Mouse (Mus musculus) CH12.LX (cell line): ENCODE data around the gene Mat1a. TPM values are rescaled to one million over a fixed set of nuclear protein-coding genes. Genes with fewer than 3 reads are reported as not detected.

Source experiments
- DNase-seq: peaks from one replicate; pipeline ENCODE4 v3.0.0-alpha.2; 2013; ENCODE audit errors: extremely low read depth
- H3K27ac ChIP-seq: 2 replicates; pipeline ENCODE4 v1.5.1; 2012; ENCODE audit warnings: low read depth, mild to moderate bottlenecking, control low read depth, moderate library complexity; ENCODE audit not compliant: insufficient read depth
- H3K27me3 ChIP-seq: replicated peaks from 2 replicates; pipeline ENCODE3; 2012; ENCODE audit warnings: inconsistent platforms
- H3K36me3 ChIP-seq, 2 experiments: replicated peaks in 1 of 2; 2 replicates each; pipeline versions ENCODE3 to v1.6.1; 2012; ENCODE audit warnings: inconsistent platforms in 1 of 2, low read length in 1 of 2, mild to moderate bottlenecking in 1 of 2, mixed read lengths in 1 of 2, moderate library complexity in 1 of 2; ENCODE audit not compliant: control insufficient read depth in 1 of 2, insufficient read depth in 1 of 2
- H3K4me1 ChIP-seq, 2 experiments: 2 replicates each; pipeline ENCODE4 v1.6.1; 2012; ENCODE audit warnings: inconsistent platforms in 1 of 2, moderate library complexity in 1 of 2; ENCODE audit not compliant: insufficient read depth in 2 of 2, control insufficient read depth in 1 of 2
- H3K4me2 ChIP-seq: 2 replicates; pipeline ENCODE4 v1.6.1; 2012; ENCODE audit warnings: low read depth, mild to moderate bottlenecking, control low read depth; ENCODE audit not compliant: poor library complexity, insufficient read depth, severe bottlenecking
- H3K4me3 ChIP-seq, 3 experiments: fragments of 150-350 bp in 1 of 3; sonication (generic) in 1 of 3; replicated peaks in 1 of 3; 2 replicates each; pipeline versions ENCODE3 to v1.5.1; 2011 to 2012; ENCODE audit warnings: low read depth in 2 of 3, low read length in 2 of 3, mild to moderate bottlenecking in 2 of 3, moderate library complexity in 2 of 3, control low read depth in 1 of 3, improper control_type of control experiment in 1 of 3, inconsistent platforms in 1 of 3, mixed read lengths in 1 of 3; ENCODE audit not compliant: poor library complexity in 1 of 3
- H3K79me2 ChIP-seq: replicated peaks from 2 replicates; pipeline ENCODE4 v1.6.1; 2012; ENCODE audit warnings: mild to moderate bottlenecking, moderate library complexity; ENCODE audit not compliant: control insufficient read depth, poor library complexity, insufficient read depth, severe bottlenecking; ENCODE audit errors: extremely low read depth
- H3K9ac ChIP-seq: 2 replicates; pipeline ENCODE4 v1.6.1; 2012; ENCODE audit warnings: low read depth, mild to moderate bottlenecking, control low read depth, moderate library complexity; ENCODE audit not compliant: insufficient read depth
- H3K9me3 ChIP-seq: replicated peaks from 2 replicates; pipeline ENCODE3; 2012; ENCODE audit warnings: low read length, inconsistent platforms, mixed read lengths
- BHLHE40 ChIP-seq: IDR thresholded peaks from 2 replicates; pipeline ENCODE4 v1.6.1; 2011; ENCODE audit warnings: mild to moderate bottlenecking, low read depth, low read length, improper control_type of control experiment
- CTCF ChIP-seq, 2 experiments: IDR thresholded peaks in 1 of 2; conservative IDR thresholded peaks in 1 of 2; 2 replicates each; pipeline ENCODE4 v1.5.1; 2011 to 2012; ENCODE audit warnings: low read depth in 2 of 2, low read length in 2 of 2, improper control_type of control experiment in 1 of 2, inconsistent platforms in 1 of 2, mild to moderate bottlenecking in 1 of 2, moderate library complexity in 1 of 2
- E2F4 ChIP-seq: IDR thresholded peaks from 2 replicates; pipeline ENCODE4 v1.6.1; 2011; ENCODE audit warnings: low read depth, low read length, improper control_type of control experiment; ENCODE audit not compliant: insufficient replicate concordance
- ETS1 ChIP-seq: conservative IDR thresholded peaks from 2 replicates; pipeline ENCODE4 v1.6.1; 2012; ENCODE audit warnings: low read depth, mild to moderate bottlenecking, inconsistent platforms, low read length, improper control_type of control experiment, moderate library complexity
- GABPA ChIP-seq: IDR thresholded peaks from 2 replicates; pipeline ENCODE4 v1.6.1; 2012; ENCODE audit warnings: low read depth, low read length, improper control_type of control experiment, inconsistent platforms; ENCODE audit not compliant: insufficient replicate concordance
- HCFC1 ChIP-seq: IDR thresholded peaks from 2 replicates; pipeline ENCODE4 v1.6.1; 2012; ENCODE audit warnings: low read depth, mild to moderate bottlenecking, inconsistent platforms, low read length, improper control_type of control experiment
- IRF4 ChIP-seq: IDR thresholded peaks from 2 replicates; pipeline ENCODE4 v1.6.1; 2014; ENCODE audit warnings: low read depth, mild to moderate bottlenecking, inconsistent platforms, low read length, improper control_type of control experiment
- JUND ChIP-seq: conservative IDR thresholded peaks from 2 replicates; pipeline ENCODE4 v1.6.1; 2011; ENCODE audit warnings: low read depth, low read length, improper control_type of control experiment
- MAZ ChIP-seq: IDR thresholded peaks from 2 replicates; pipeline ENCODE4 v1.6.1; 2012; ENCODE audit warnings: low read depth, mild to moderate bottlenecking, inconsistent platforms, low read length, improper control_type of control experiment, moderate library complexity
- MXI1 ChIP-seq: IDR thresholded peaks from 2 replicates; pipeline ENCODE4 v1.6.1; 2011; ENCODE audit warnings: mild to moderate bottlenecking, low read depth, low read length, improper control_type of control experiment
- MYC ChIP-seq: IDR thresholded peaks from 2 replicates; pipeline ENCODE4 v1.6.1; 2011; ENCODE audit warnings: low read depth, mild to moderate bottlenecking, improper control_type of control experiment, low read length
- NELFE ChIP-seq: IDR thresholded peaks from 2 replicates; pipeline ENCODE4 v1.6.1; 2011; ENCODE audit warnings: low read depth, low read length, improper control_type of control experiment
- NRF1 ChIP-seq: IDR thresholded peaks from 2 replicates; pipeline ENCODE4 v1.6.1; 2014; ENCODE audit warnings: low read depth, mild to moderate bottlenecking, inconsistent platforms, low read length, improper control_type of control experiment, moderate library complexity
- PAX5 ChIP-seq: IDR thresholded peaks from 2 replicates; pipeline ENCODE4 v1.6.1; 2012; ENCODE audit warnings: low read length, inconsistent platforms, mixed read lengths
- RCOR1 ChIP-seq: conservative IDR thresholded peaks from 2 replicates; pipeline ENCODE4 v1.6.1; 2012; ENCODE audit warnings: low read depth, mild to moderate bottlenecking, inconsistent platforms, low read length, improper control_type of control experiment
- SIN3A ChIP-seq: IDR thresholded peaks from 2 replicates; pipeline ENCODE4 v1.6.1; 2012; ENCODE audit warnings: low read length, improper control_type of control experiment, inconsistent platforms
- SMC3 ChIP-seq: IDR thresholded peaks from 2 replicates; pipeline ENCODE4 v1.6.1; 2011; ENCODE audit warnings: low read depth, low read length, improper control_type of control experiment
- TBP ChIP-seq: conservative IDR thresholded peaks from 2 replicates; pipeline ENCODE4 v1.6.1; 2011; ENCODE audit warnings: low read depth, low read length, improper control_type of control experiment
- TCF12 ChIP-seq: IDR thresholded peaks from 2 replicates; pipeline ENCODE4 v1.6.1; 2014; ENCODE audit warnings: low read depth, mild to moderate bottlenecking, inconsistent platforms, low read length, improper control_type of control experiment
- ZC3H11A ChIP-seq: IDR thresholded peaks from 2 replicates; pipeline ENCODE4 v1.6.1; 2012; ENCODE audit warnings: low read depth, mild to moderate bottlenecking, inconsistent platforms, low read length, improper control_type of control experiment
- ZMIZ1 ChIP-seq: IDR thresholded peaks from 2 replicates; pipeline ENCODE4 v1.6.1; 2012; ENCODE audit warnings: low read depth, mild to moderate bottlenecking, inconsistent platforms, low read length, improper control_type of control experiment
- ZNF384 ChIP-seq: IDR thresholded peaks from 2 replicates; pipeline ENCODE4 v1.6.1; 2012; ENCODE audit warnings: low read depth, low read length, improper control_type of control experiment, inconsistent platforms
- dilution Hi-C: fragments of 300-500 bp; cut with MboI; formaldehyde crosslinking; loops from 2 replicates; pipeline ENCODE4 v1.14.3; 2020; ENCODE audit warnings: low sequenced_read_pairs; ENCODE audit not compliant: extremely low pct_unique_long_range_greater_than_20kb, extremely low pct_ligation_motif_present
- in situ Hi-C: fragments of 300-500 bp; cut with MboI; formaldehyde crosslinking; loops from 3 replicates; pipeline ENCODE4 v1.14.3; 2019; ENCODE audit warnings: low sequenced_read_pairs, low pct_ligation_motif_present, low pct_unique_long_range_greater_than_20kb, mixed read lengths
- polyA plus RNA-seq: library from polyadenylated mRNA; unstranded; fragments of >175 nt; gene quantifications from 2 replicates; pipeline ENCODE4 v1.2.1, GENCODE M21; 2012; ENCODE audit warnings: low read depth; ENCODE audit not compliant: insufficient read length
- total RNA-seq, 2 experiments: library from RNA; depleted of rRNA; stranded (reverse); fragments of 300-350 nt in 1 of 2; fragments of >200 nt in 1 of 2; gene quantifications; 2 replicates each; pipeline ENCODE4 v1.2.3; 2012 to 2014

Mat1a gene
- total and polyA plus RNA-seq, 3 experiments, result not detected

DNA sequence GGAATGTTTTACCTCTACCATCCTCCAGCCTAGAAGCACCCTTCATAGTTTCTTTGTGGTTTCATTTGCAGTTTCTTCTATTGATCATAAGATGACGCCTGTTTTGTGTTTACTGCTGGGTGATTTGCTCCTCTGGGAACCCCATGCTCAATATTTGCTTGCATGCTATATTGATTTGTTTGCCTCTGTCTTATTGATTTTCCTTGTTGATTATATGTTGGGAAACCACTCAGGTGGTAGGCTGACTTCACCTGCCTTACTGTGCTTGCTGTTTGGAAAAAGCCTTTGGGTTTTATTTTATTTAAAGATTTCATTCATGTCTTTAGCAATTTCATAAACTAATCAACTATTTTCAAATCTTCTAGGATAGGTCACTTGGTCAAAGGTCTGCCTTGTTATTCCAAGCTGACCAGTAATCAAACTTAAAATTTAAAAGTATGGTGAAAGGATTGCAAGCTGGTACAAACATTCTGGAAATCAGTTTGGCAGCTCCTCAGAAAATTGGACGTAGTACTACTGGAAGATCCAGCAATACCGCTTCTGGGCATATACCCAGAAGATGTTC lies 8.5 kb upstream of the Mat1a start:
- H3K36me3 ChIP-seq, result no peaks in the 10 kb centered on the region
- in situ Hi-C loops, result loop anchor here (10.0 kb wide), 1 partner anchor 68 kb away; no protein-coding TSS in a partner anchor
- dilution Hi-C loops, result no loop called here
- no peaks in the 10 kb centered on the region for H3K79me2 ChIP-seq
- no peaks in the 10 kb centered on the region for H3K9me3 ChIP-seq
- H3K4me3 ChIP-seq, result no peak overlapping the region
- TF ChIP-seq ZMIZ1, result no peak
- TF ChIP-seq CTCF (conservative IDR thresholded peaks at IDR 0.05 in 1 of 2, IDR thresholded peaks at IDR 0.05 in 1 of 2; ENCODE audit: low read depth in 2 of 2, low read length in 2 of 2), result no peak
- no peak for TF ChIP-seq ZC3H11A
- no peak for TF ChIP-seq RCOR1
- no peak for TF ChIP-seq PAX5
- TF ChIP-seq SMC3, result no peak
- TF ChIP-seq TCF12, result no peak
- no peak for TF ChIP-seq ZNF384
- no peak for TF ChIP-seq HCFC1
- TF ChIP-seq IRF4, result no peak
- no peak for TF ChIP-seq GABPA
- no peak for TF ChIP-seq MAZ
- no peak for TF ChIP-seq NRF1
- TF ChIP-seq SIN3A, result no peak
- no peak for TF ChIP-seq MYC
- no peak for TF ChIP-seq MXI1
- no peak for TF ChIP-seq E2F4
- no peak for TF ChIP-seq NELFE
- TF ChIP-seq ETS1, result no peak
- H3K27ac ChIP-seq, result no peak overlapping the region
- DNase-seq, result no peak
- H3K27me3 ChIP-seq, result no peaks in the 10 kb centered on the region
- H3K4me2 ChIP-seq, result no peak overlapping the region
- no peaks in the 10 kb centered on the region for H3K4me1 ChIP-seq
- H3K9ac ChIP-seq, result no peak overlapping the region

DNA sequence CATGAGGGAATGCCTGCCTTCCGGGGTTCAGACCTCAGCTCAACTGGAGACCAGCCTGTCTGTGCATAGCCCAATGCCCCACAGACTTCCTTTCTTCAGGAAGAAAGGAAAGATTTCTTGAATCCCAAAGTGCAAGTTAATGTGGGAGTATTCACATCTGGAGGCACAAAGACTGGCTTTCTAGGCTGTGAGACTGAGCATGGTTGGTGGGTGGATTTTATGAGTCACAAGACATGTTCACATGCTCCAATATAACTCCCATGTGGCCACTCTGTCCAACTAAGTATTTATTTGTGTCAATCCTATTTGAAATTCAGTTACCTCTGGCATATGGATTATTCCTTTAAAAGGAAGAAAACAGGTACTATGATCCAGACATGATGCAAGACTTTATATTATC lies 6.1 kb upstream of the Mat1a start:
- Histone ChIP-seq H3K9ac (no peak overlapping the region), H3K27me3 (no peaks in the 10 kb centered on the region), H3K79me2 (no peaks in the 10 kb centered on the region)
- TF ChIP-seq JUND (no peak), BHLHE40 (no peak), SMC3 (no peak), TBP (no peak), NELFE (no peak)
- TF ChIP-seq, all 38 proteins: peak for 0
- H3K36me3 ChIP-seq, result no peaks in the 10 kb centered on the region
- no peak overlapping the region for H3K4me2 ChIP-seq
- no peak overlapping the region for H3K4me3 ChIP-seq
- no peak overlapping the region for H3K27ac ChIP-seq
- in situ Hi-C loops, result loop anchor here (10.0 kb wide), 1 partner anchor 66 kb away; no protein-coding TSS in a partner anchor
- no peak for DNase-seq
- H3K4me1 ChIP-seq, result no peaks in the 10 kb centered on the region
- no peaks in the 10 kb centered on the region for H3K9me3 ChIP-seq
- dilution Hi-C loops, result no loop called here
